Mouse (Mus musculus) kidney, embryonic 14.5 days (tissue): ENCODE data around the gene Olfr815. TPM values are rescaled to one million over a fixed set of nuclear protein-coding genes. Genes with fewer than 3 reads are reported as not detected.
"Not testable (repeated sequence)": the region's sequence is repeated elsewhere in the genome, so short reads cannot be mapped to it uniquely, and the experiment has no call there.

Experiments
- ATAC-seq: fragments of 200-750 bp; cut with Nextera tagmentation; 2 replicates; pipeline ENCODE4 v1.8.0; 2017; ENCODE audit warnings: moderate number of reproducible peaks, mild to moderate bottlenecking, moderate TSS enrichment, moderate library complexity; ENCODE audit not compliant: low FRiP score, low TSS enrichment
- H3K27ac ChIP-seq: fragments of 300-500 bp; sonication (generic); 2 replicates; pipeline ENCODE4 v1.5.1; 2014; ENCODE audit warnings: low read depth, mild to moderate bottlenecking, low read length, moderate library complexity, mixed read lengths
- H3K27me3 ChIP-seq: fragments of 300-500 bp; sonication (generic); 2 replicates; pipeline ENCODE4 v1.6.1; 2014; ENCODE audit warnings: mild to moderate bottlenecking, low read length; ENCODE audit not compliant: control insufficient read depth, insufficient read depth
- H3K36me3 ChIP-seq: fragments of 300-500 bp; sonication (generic); 2 replicates; pipeline ENCODE4 v1.6.1; 2014; ENCODE audit warnings: low read length, mixed read lengths; ENCODE audit not compliant: control insufficient read depth, insufficient read depth
- H3K4me1 ChIP-seq: fragments of 300-500 bp; sonication (generic); 2 replicates; pipeline ENCODE4 v1.6.1; 2014; ENCODE audit warnings: low read length, mixed read lengths; ENCODE audit not compliant: control insufficient read depth, insufficient read depth
- H3K4me2 ChIP-seq: fragments of 300-500 bp; sonication (generic); replicated peaks from 2 replicates; pipeline ENCODE4 v1.6.1; 2014; ENCODE audit warnings: low read depth, mild to moderate bottlenecking, low read length
- H3K4me3 ChIP-seq: fragments of 300-500 bp; sonication (generic); 2 replicates; pipeline ENCODE4 v1.5.1; 2014; ENCODE audit warnings: mild to moderate bottlenecking, low read length
- H3K9ac ChIP-seq: fragments of 300-500 bp; sonication (generic); 2 replicates; pipeline ENCODE4 v1.6.1; 2014; ENCODE audit warnings: low read depth, mild to moderate bottlenecking, low read length, moderate library complexity
- H3K9me3 ChIP-seq: fragments of 300-500 bp; sonication (generic); 2 replicates; pipeline ENCODE4 v1.6.1; 2016; ENCODE audit warnings: low read length; ENCODE audit not compliant: control insufficient read depth
- WGBS: fragments of 180-500 bp; shearing (Covaris S2); extraction: QIAGEN DNeasy Blood & Tissue Kit; methylation state at CpG from one replicate; pipeline ENCODE4 v1.1.7; 2014; 5-methylcytosine and 5-hydroxymethylcytosine counted together
- polyA plus RNA-seq: library from polyadenylated mRNA; unstranded; fragments of >200 nt; fragmentation: Nextera tagmentation; extraction: Ambion mirVana; gene quantifications from 2 replicates; pipeline ENCODE4 v1.2.1, GENCODE M21; 2014

Olfr815 gene
- not detected in 2 replicates for polyA plus RNA-seq

DNA sequence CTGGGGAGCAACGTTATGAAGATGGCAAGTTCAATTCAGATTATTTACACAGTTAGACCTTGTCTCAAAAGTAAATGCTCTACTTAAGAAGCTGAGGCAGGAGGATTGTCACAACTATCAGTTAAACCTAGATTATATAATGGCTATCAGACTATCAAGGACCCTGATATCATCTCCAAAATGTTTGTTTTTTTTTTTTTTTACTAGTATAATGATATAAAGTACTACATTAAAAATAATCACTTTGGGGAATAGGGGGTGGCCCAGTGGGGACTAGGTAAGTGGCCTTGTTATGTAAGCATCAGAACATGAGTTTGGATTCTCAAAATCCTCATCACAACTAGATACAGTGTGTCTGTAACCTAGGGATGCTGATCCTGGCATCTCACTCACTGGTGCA, at the start of gene Olfr815:
Gene Olfr815, minus strand, starts transcription at position 101 of the 400 bp plus-strand sequence.
- not testable (repeated sequence) for H3K4me3 ChIP-seq, H3K27me3 ChIP-seq, H3K36me3 ChIP-seq, H3K9me3 ChIP-seq, H3K4me1 ChIP-seq, H3K27ac ChIP-seq, ATAC-seq, H3K4me2 ChIP-seq, H3K9ac ChIP-seq
- WGBS: no CpG with 5 or more reads among the region's 1 CpGs

DNA sequence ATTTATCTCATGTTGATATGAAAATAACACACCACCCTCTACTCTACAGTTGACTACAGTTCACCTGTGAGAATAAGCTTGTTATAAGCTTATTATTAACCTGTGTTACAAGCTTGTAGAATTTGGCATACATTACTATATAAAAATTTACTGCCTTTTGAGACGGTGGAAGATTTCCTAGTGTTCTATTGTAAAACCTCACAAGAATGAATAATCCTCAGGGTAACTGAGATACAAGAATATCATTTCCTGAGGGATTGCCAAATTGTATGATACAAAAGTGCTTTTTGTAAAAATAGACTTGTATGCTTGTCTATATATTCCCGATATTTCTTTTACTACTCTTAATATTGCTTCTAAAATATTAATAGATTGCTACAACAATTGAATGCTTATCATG, 43.3 kb upstream of the Olfr815 start, which contains the start of gene Olfr818:
Gene Olfr818, minus strand, starts transcription at position 101 of the 400 bp plus-strand sequence.
- 89% methylated on average over 2 of the region's 2 CpGs for WGBS
- H3K9me3 ChIP-seq: no peaks in the 10 kb centered on the region
- H3K27me3 ChIP-seq: no peaks in the 10 kb centered on the region
- H3K36me3 ChIP-seq: no peaks in the 10 kb centered on the region
- H3K9ac ChIP-seq: no peak within 1 kb of the TSS
- H3K4me1 ChIP-seq: no peaks in the 10 kb centered on the region
- no peak within 1 kb of the TSS for H3K4me3 ChIP-seq
- H3K4me2 ChIP-seq: no peak within 1 kb of the TSS
- no peak for ATAC-seq
- H3K27ac ChIP-seq: no peak within 1 kb of the TSS

DNA sequence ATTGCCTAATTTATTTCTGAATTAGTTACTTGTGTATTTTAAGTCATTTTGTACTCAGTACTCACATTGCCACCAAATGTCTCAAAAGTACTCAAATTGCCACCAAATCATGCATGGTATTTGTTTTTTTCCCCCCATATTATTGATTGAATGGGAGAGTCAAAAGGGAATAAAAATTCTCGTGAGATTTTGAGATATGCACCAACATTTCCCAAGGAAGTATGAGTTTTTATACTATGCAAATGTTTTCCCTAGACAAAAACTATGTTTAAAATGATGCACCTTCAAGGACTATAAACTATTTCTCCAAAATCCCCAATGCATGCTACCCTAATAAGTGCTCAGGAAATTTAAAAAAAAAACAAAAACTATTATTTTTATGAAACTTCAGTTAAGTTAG, 9.8 kb upstream of the Olfr815 start, which contains the start of gene Olfr816:
Gene Olfr816, minus strand, starts transcription at position 101 of the 400 bp plus-strand sequence.
- Histone ChIP-seq H3K9ac (no peak within 1 kb of the TSS), H3K4me1 (no peaks in the 10 kb centered on the region), H3K4me3 (no peak within 1 kb of the TSS), H3K27me3 (no peaks in the 10 kb centered on the region), H3K27ac (no peak within 1 kb of the TSS), H3K36me3 (no peaks in the 10 kb centered on the region), H3K4me2 (no peak within 1 kb of the TSS), H3K9me3 (no peaks in the 10 kb centered on the region)
- no peak for ATAC-seq
- 68% methylated on average over 1 of the region's 1 CpGs for WGBS

DNA sequence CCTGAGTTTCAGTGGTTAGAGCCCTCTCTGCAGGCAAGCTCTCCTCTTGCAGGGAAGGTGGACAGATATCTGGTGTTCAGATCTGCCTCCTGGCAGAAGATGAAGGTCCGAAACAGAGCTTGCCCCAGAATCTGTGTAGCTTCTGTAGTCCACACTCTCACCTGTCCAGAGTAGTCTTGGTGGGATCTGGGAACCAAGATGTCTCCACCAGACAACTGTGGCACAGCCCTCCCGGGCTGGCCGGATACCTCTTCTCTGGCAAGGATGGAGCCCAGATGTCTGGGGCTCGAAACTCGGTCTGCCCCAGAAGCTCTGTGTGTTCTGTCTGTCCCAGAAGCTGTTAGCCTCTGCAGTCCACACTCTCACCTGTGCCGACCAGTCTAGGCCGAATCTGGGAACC, 19.7 kb downstream of the Olfr815 start:
- no peak overlapping the region for H3K9ac ChIP-seq
- H3K4me3 ChIP-seq: no peak overlapping the region
- ATAC-seq: no peak
- WGBS: 97% methylated on average over 7 of the region's 7 CpGs
- H3K36me3 ChIP-seq: no peaks in the 10 kb centered on the region
- no peak overlapping the region for H3K4me2 ChIP-seq
- no peaks in the 10 kb centered on the region for H3K9me3 ChIP-seq
- H3K4me1 ChIP-seq: no peaks in the 10 kb centered on the region
- H3K27me3 ChIP-seq: no peaks in the 10 kb centered on the region
- H3K27ac ChIP-seq: no peak overlapping the region

DNA sequence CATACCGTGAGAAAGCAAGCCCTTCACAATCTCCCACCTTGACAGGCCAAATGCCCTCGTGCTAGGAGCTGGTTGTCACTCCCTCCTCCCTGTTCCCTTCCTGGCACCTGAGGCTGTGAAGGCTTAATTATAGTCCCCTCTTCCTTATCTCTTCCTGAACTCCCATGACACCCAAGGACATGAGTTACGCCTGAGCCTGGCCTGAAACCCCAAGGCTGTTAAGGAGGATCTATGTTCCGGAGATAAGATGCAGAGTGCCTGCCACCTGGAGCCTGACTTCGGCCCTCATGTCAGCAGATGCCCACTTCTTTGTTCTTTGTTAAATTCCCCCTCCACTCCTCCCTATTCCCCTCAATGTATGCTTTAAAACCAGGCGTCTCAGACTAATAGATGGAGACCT, 20.2 kb downstream of the Olfr815 start:
- H3K4me2 ChIP-seq, H3K27ac ChIP-seq, H3K9ac ChIP-seq, H3K36me3 ChIP-seq, H3K9me3 ChIP-seq, H3K4me3 ChIP-seq, H3K4me1 ChIP-seq, H3K27me3 ChIP-seq, ATAC-seq: not testable (repeated sequence)
- 75% methylated on average over 6 of the region's 6 CpGs for WGBS

DNA sequence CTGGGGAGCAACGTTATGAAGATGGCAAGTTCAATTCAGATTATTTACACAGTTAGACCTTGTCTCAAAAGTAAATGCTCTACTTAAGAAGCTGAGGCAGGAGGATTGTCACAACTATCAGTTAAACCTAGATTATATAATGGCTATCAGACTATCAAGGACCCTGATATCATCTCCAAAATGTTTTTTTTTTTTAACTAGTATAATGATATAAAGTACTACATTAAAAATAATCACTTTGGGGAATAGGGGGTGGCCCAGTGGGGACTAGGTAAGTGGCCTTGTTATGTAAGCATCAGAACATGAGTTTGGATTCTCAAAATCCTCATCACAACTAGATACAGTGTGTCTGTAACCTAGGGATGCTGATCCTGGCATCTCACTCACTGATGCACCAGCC, 25.9 kb downstream of the Olfr815 start, which contains the start of gene Olfr814:
Gene Olfr814, minus strand, starts transcription at position 101 of the 400 bp plus-strand sequence.
- not testable (repeated sequence) for H3K9ac ChIP-seq, H3K27me3 ChIP-seq, H3K4me3 ChIP-seq, H3K4me2 ChIP-seq, H3K9me3 ChIP-seq, ATAC-seq, H3K27ac ChIP-seq, H3K36me3 ChIP-seq, H3K4me1 ChIP-seq
- no CpG with 5 or more reads among the region's 1 CpGs for WGBS

DNA sequence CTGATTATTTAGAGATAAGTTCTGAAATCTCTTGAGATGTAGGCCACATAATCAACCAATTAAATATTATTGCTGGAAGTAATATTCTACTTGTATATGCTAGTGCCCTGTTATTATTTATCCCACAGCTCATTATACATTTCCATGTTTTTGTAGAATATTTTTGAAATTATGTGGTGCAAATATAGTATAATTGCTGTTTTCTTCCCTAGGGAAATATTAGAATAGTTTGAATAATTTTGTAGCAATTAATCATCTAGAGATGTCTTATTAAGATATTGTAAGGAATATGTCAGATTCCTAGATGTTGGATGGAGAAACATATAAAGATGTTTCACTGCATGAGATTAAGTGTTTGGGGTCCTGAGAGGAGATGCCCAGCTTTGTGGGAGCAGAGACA, 50.6 kb downstream of the Olfr815 start, which contains the start of gene Olfr813:
Gene Olfr813, plus strand, starts transcription at position 301 of the 400 bp plus-strand sequence.
- no peaks in the 10 kb centered on the region for H3K36me3 ChIP-seq
- H3K4me1 ChIP-seq: no peaks in the 10 kb centered on the region
- H3K4me2 ChIP-seq: no peak within 1 kb of the TSS
- H3K9me3 ChIP-seq: no peaks in the 10 kb centered on the region
- H3K4me3 ChIP-seq: no peak within 1 kb of the TSS
- ATAC-seq: no peak
- no peak within 1 kb of the TSS for H3K27ac ChIP-seq
- no peak within 1 kb of the TSS for H3K9ac ChIP-seq
- no peaks in the 10 kb centered on the region for H3K27me3 ChIP-seq

Other genes with a start within 250 kb of the Olfr815 start
- not detected in 2 replicates for gene Olfr800, start 248.2 kb downstream of the Olfr815 start, polyA plus RNA-seq
- not detected in 2 replicates for gene Olfr801, start 232.0 kb downstream of the Olfr815 start, polyA plus RNA-seq
- 0.04 TPM in 1 of 2 replicates, not detected in the other for gene Olfr802, start 217.7 kb downstream of the Olfr815 start, polyA plus RNA-seq
- not detected in 2 replicates for gene Olfr803, start 211.6 kb downstream of the Olfr815 start, polyA plus RNA-seq
- not detected in 2 replicates for gene Olfr804, start 202.7 kb downstream of the Olfr815 start, polyA plus RNA-seq
- gene Olfr805, start 176.5 kb downstream of the Olfr815 start, polyA plus RNA-seq: not detected in 2 replicates
- not detected in 2 replicates for gene Olfr806, start 163.9 kb downstream of the Olfr815 start, polyA plus RNA-seq
- gene Olfr807, start 148.1 kb downstream of the Olfr815 start, polyA plus RNA-seq: not detected in 2 replicates
- gene Olfr808, start 140.4 kb downstream of the Olfr815 start, polyA plus RNA-seq: not detected in 2 replicates
- not detected in 2 replicates for gene Olfr809, start 131.2 kb downstream of the Olfr815 start, polyA plus RNA-seq
- not detected in 2 replicates for gene Olfr810, start 111.0 kb downstream of the Olfr815 start, polyA plus RNA-seq
- not detected in 2 replicates for gene Olfr811, start 101.5 kb downstream of the Olfr815 start, polyA plus RNA-seq
- gene Olfr812, start 59.8 kb downstream of the Olfr815 start, polyA plus RNA-seq: not detected in 2 replicates
- not detected in 2 replicates for gene Olfr813, start 50.5 kb downstream of the Olfr815 start, polyA plus RNA-seq
- gene Olfr814, start 26.0 kb downstream of the Olfr815 start, polyA plus RNA-seq: not detected in 2 replicates
- not detected in 2 replicates for gene Olfr816, start 9.7 kb upstream of the Olfr815 start, polyA plus RNA-seq
- gene Olfr818, start 43.2 kb upstream of the Olfr815 start, polyA plus RNA-seq: not detected in 2 replicates
- not detected in 2 replicates for gene Olfr819, start 61.4 kb upstream of the Olfr815 start, polyA plus RNA-seq
- not detected in 2 replicates for gene Olfr247, start 70.3 kb upstream of the Olfr815 start, polyA plus RNA-seq
- gene Gm10310, start 79.2 kb upstream of the Olfr815 start, polyA plus RNA-seq: not detected in 2 replicates
- gene Olfr820, start 106.8 kb upstream of the Olfr815 start, polyA plus RNA-seq: not detected in 2 replicates
- gene Olfr821, start 124.5 kb upstream of the Olfr815 start, polyA plus RNA-seq: not detected in 2 replicates
- gene Olfr822, start 165.3 kb upstream of the Olfr815 start, polyA plus RNA-seq: not detected in 2 replicates
- gene Olfr823, start 209.5 kb upstream of the Olfr815 start, polyA plus RNA-seq: not detected in 2 replicates
- not detected in 2 replicates for gene Olfr824, start 224.1 kb upstream of the Olfr815 start, polyA plus RNA-seq